Comparison of ENCODE assay signal across 8 mouse cellular contexts in genomic region chr1:136696077-136696641, GRCm38 (mm10).
DNase-seq lines count a peak whose midpoint lies in the region; ATAC-seq and TF ChIP-seq lines count a peak whose summit lies in the region.

No protein-coding gene starts in this region.

- no peaks in the 10 kb centered on the region for H3K79me2 ChIP-seq in liver, adult 2 months (ENCODE audit: control insufficient read depth, insufficient read depth, low read length)

- H3K9ac ChIP-seq in hindbrain, embryonic 11.5 days (ENCODE audit: low read depth, low read length) = no peak overlapping the region
- H3K9ac ChIP-seq in liver, adult 2 months (ENCODE audit: low read depth, low read length) = peak overlapping the region; percentile 47

- no peak for ATAC-seq in hindbrain, embryonic 11.5 days (ENCODE audit: low FRiP score)

- peak; percentile 83 for DNase-seq in Muller cell, postnatal 12 days (ENCODE audit: inconsistent ontology term)
- peak; percentile 42 for DNase-seq in embryo, embryonic 9.5 days (ENCODE audit: extremely low spot score)
- DNase-seq in hindbrain, embryonic 11.5 days (ENCODE audit: low spot score) = peak; percentile 40
- peak; percentile 71 for DNase-seq in liver, adult 2 months (ENCODE audit: extremely low read depth, low read depth, low spot score)
- peak; percentile 39 for DNase-seq in neural tube, embryonic 10.5 days (ENCODE audit: extremely low spot score, low spot score)
- DNase-seq in c-Kit-positive CD71-positive TER-119-positive erythroid progenitor cells, embryonic 14.5 days (ENCODE audit: low spot score) = no peak
- no peak for DNase-seq in layer of hippocampus, adult 11-12 months (ENCODE audit: low spot score)
- DNase-seq in thymus, adult 18-20 months = no peak

- no peaks in the 10 kb centered on the region for H3K36me3 ChIP-seq in hindbrain, embryonic 11.5 days (ENCODE audit: control insufficient read depth, insufficient read depth, low read length)
- H3K36me3 ChIP-seq in liver, adult 2 months (ENCODE audit: control insufficient read depth, insufficient read depth, low read length) = no peaks in the 10 kb centered on the region

- H3K27ac ChIP-seq in hindbrain, embryonic 11.5 days (ENCODE audit: low read depth, low read length) = no peak overlapping the region
- peak overlapping the region; percentile 53 for H3K27ac ChIP-seq in liver, adult 2 months (replicated peaks; ENCODE audit: insufficient read depth, low read depth, low read length)

- H3K4me3 ChIP-seq in hindbrain, embryonic 11.5 days (ENCODE audit: low read depth, low read length) = no peak overlapping the region
- H3K4me3 ChIP-seq in liver, adult 2 months (ENCODE audit: insufficient read depth, low read depth, low read length) = peak overlapping the region; percentile 22; the same call in 1 of the 2 replicates

- no peak for TF ChIP-seq CTCF in liver, adult 2 months (IDR thresholded peaks at IDR 0.05; ENCODE audit: low read depth, low read length)

- 0 out of 2 replicates have a peak, but pooled peaks cover 3% of the 10 kb centered on the region for H3K27me3 ChIP-seq in hindbrain, embryonic 11.5 days (ENCODE audit: control insufficient read depth, insufficient read depth, low read length)
- no peaks in the 10 kb centered on the region for H3K27me3 ChIP-seq in liver, adult 2 months (ENCODE audit: control insufficient read depth, insufficient read depth, low read length)

- WGBS in hindbrain, embryonic 11.5 days = 8% methylated on average over 19 of the region's 19 CpGs
- WGBS in liver, adult 2 months = 13% methylated on average over 19 of the region's 19 CpGs

- peak overlapping the region; percentile 40 for H3K4me2 ChIP-seq in hindbrain, embryonic 11.5 days (replicated peaks; ENCODE audit: low read depth, low read length)

- no peaks in the 10 kb centered on the region for H3K4me1 ChIP-seq in hindbrain, embryonic 11.5 days (replicated peaks; ENCODE audit: control insufficient read depth, insufficient read depth, low read length)
- peaks cover 31% of the 10 kb centered on the region for H3K4me1 ChIP-seq in liver, adult 2 months (ENCODE audit: control insufficient read depth, insufficient read depth, low read length)

- no peaks in the 10 kb centered on the region for H3K9me3 ChIP-seq in hindbrain, embryonic 11.5 days (ENCODE audit: control insufficient read depth, low read length)

- no peak for TF ChIP-seq POLR2A in liver, adult 2 months (IDR thresholded peaks at IDR 0.05; ENCODE audit: extremely low read depth, insufficient read depth, low read length)

Comparison
In these comparisons a context has a peak if more than half of its experiments do, and no peak if none do; other contexts are left out.
1. DNase-seq: peak in Muller cell, postnatal 12 days (single experiment), embryo, embryonic 9.5 days (single experiment), hindbrain, embryonic 11.5 days (single experiment), liver, adult 2 months (single experiment) and neural tube, embryonic 10.5 days (single experiment); none in c-Kit-positive CD71-positive TER-119-positive erythroid progenitor cells, embryonic 14.5 days (single experiment), layer of hippocampus, adult 11-12 months (single experiment) and thymus, adult 18-20 months (0 of 2).